Mouse (Mus musculus): ENCODE data around the gene Apob. TPM values are rescaled to one million over a fixed set of nuclear protein-coding genes. Genes with fewer than 3 reads are reported as not detected.

Gene Apob
- total RNA-seq, 2 experiments from 2014 or later, result not detected

DNA sequence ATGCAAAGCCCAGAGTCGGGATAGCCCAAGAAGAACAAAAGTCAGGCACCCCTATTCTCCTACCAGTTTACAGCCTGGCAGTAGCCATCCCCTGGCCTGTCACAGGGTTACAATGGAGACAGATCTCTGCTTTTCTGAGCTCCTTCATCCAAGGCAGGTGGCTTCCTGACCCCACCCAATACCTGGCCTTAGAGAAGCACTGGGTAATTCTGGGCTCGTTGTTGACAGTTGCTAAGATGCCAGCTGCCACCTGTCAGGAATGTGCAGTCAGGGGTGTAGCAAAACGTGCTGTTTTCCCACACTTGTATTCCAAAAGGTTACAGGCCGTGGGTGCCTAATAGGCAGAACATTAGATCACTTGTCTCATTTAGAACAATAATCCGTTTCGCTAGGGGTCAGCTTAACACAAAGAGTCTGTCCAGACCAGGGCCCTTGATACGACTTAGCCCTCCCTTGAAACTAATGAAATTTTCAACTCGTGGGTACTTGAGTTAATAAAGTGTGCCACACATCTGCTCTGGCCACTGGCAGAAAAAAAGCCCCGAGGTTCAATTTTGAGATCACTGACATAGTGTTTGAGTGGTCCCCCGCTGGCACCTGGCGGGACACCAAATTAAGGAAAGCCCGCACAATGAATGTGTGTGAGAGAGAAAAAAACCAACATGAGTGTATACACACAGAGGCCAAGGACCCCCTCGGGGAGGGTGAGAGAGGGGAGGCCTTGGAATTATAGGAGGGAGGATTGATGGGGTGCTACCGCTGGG lies 54.3 kb downstream of the Apob start:
- intact Hi-C loops (cut with DNase I), result no loop called here

GRCm38 (mm10) chr12:8032359-8032755 lies 54.9 kb downstream of the Apob start:
- no peak for DNase-seq (ENCODE audit: low spot score)
- intact Hi-C loops (cut with DNase I), result no loop called here

More for the DNA sequence above, 54.3 kb downstream of the Apob start:
- DNase-seq (ENCODE audit: low spot score), result no peak

- intact Hi-C loops (cut with DNase I), result no loop called here
- no peak for DNase-seq (ENCODE audit: low spot score)
These were observed 60.8 kb downstream of the Apob start for GRCm38 (mm10) chr12:8038081-8038730.

DNA sequence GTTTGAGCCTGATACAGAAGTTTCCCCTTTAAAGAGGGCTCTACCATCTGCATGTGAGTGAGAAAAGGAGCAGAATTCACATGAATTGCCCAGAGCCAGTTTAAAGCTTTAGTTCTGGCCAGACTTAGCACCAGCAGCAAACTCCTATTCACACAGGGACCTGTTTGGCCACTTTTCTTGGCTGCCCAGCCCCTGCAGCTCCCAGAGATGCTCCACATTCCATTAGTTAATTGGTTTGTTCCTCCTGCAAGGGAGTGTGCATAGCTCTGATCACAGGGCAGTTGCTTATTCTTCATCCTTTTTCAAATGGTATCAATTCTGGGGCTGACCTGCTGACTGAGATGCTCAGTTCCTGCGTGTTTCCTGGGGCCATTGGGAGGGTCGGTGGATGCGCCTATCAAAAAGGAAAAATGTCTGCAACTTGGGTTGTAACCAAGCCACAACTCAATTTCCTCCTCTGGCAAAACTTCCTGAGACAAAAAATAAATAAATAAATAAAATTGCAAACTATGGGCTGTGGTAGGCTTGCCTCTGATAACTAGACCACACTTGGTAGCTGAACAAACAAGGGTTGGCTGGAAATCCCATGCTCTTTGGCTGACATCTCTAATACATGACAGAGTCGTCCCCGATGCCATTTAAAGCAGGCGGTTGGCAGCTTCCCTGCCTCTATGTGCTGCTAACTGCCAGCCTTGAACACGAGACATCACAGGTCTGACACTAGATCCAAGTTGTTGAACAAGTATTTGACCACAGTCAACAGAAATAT lies 65.4 kb downstream of the Apob start:
- no peak for DNase-seq (ENCODE audit: low spot score)

DNA sequence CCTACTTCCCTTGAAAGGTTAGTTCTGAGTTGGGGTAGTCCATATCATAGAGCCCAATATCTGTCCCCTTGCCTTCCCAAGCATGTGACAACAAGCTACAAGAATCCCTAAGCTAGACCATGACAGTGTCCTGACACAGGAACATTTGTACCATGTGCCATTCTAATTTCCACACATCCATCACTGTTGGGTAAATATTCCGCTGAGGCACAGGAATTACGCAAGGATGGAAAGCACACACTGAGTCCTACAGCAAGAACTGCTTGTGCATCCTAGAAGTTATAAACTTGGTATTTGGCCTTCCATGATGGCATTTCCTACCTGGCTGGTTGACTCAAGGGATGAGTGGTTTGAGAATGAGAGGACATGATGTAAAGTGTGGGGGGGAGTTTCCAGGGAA lies 69.6 kb downstream of the Apob start:
- intact Hi-C loops (cut with DNase I), result no loop called here

More for the DNA sequence above, 65.4 kb downstream of the Apob start:
- intact Hi-C loops (cut with DNase I), result no loop called here

DNA sequence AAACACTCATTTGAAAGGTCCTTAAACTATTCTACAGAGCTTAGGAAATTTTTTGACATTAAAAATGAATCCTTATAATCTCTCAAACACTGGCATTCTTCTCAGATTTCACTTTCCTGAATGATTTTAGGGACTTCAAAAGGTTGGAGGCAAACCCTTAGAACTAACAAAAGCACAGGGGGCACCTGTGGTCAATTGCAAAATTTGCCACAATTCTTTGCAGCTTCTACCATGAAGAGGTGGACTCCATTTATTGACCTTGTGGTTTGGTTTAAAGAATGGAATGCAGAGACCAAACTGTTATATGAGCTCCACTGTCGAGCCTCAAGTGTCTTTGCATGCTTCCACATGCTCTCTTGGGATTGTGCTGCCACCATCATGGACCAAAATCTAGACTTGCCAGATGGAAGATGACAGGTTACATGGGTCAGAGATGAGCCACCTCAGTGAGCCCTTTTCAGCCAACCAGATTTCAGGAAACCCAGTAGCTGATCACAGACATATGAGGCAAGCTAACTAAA lies 70.4 kb downstream of the Apob start:
- intact Hi-C loops (cut with DNase I), result no loop called here
- no peak for DNase-seq (ENCODE audit: low spot score)

More for the DNA sequence above, 69.6 kb downstream of the Apob start:
- DNase-seq (ENCODE audit: low spot score), result no peak

DNA sequence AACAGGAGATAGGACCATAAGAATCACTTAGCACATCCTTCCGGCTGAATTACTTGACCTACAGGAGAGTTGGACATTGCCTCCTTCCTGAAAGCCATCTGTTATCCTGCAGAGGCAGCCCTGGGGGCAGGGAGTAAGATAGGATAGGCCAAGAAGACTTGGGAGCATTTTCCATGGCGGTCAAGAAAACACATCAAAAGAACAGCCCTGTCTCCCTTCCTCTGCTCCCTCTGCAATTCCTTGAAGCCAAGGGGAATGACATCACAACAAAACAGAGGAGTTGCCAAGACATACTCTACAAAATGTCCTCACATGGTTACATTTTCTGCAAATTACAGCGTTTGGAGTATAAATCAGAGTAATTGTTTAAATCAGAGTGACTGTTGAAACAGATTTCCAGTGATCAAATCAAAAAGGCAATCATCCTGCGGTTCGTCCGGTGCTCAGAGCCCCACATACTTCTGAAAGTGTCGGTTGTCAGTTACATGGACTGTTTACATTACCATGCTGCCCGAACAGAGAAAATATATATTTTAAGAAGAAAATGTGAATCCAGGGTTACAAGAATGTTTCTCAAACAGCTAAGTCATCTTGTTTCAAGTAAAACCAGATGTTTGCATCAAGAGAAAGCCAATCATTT lies 78.7 kb downstream of the Apob start:
- DNase-seq (ENCODE audit: low spot score), result no peak
- intact Hi-C loops (cut with DNase I), result no loop called here

DNA sequence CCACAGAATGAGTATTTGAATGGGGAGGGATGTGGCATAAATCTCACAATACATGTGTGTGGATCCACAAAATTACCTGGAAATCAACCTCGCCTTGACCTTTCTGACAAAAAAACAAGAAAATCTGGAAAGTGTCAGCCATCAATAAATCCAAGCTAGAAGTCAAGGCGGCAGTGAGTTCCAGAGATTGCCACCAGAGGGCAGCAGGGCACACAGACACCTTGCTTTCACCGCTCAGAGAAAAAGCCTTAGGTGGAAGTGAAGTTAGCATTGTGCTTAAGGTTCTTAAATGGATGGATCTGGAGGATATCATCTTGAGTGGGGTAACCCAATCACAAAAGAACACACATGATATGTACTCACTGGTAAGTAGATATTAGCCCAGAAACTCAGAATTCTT lies 82.1 kb downstream of the Apob start:
- intact Hi-C loops (cut with DNase I), result loop anchor here (1.0 to 2.0 kb wide), 2 partner anchors 173 to 247 kb away; no protein-coding TSS in a partner anchor

DNA sequence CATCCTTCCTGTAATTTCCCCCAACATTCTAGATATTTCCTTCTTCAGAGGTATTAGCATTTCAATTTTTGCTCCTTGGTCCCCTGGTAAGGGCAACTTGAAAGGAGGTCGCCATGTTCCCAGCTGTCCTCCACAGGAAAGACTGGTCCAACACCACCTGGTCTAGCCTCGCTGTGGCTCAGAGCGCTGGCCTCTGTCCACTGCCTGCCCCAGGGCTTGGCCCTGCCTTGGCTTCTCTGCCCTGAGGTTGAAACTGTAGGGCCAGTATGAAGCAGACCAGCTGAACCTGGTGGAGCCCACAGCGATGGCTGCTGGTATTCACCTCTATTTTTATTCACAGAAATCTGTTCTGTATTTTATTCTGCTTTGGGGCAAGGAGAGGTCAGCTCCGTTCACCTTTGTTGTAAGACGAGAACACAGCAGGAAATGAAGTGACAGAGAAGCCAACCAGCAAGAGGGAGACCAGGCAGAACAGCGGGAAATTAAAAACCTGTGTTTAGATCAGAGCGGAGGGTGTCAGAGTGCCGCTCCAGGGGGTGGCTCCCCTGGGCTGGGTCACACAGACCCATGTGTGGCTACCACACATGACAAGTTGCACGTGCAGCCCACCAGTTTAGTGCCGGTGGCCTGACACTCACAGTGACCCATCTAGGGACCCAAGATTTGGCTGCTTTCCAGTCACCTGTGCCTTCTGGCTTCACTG lies 86.1 kb downstream of the Apob start:
- DNase-seq (ENCODE audit: low spot score), result no peak
- intact Hi-C loops (cut with DNase I), result no loop called here

More for the DNA sequence above, 82.1 kb downstream of the Apob start:
- DNase-seq (ENCODE audit: low spot score), result no peak

Other genes starting within 250 kb of the Apob start
- 10 to 100 TPM; 26.3 to 27.0 TPM for gene Ldah, start 230.5 kb downstream of the Apob start, total RNA-seq (2021)

Measured in heart, postnatal 25 days (tissue).